Mouse (Mus musculus): ENCODE measurements around the gene Tnfrsf8.

- TF ChIP-seq CTCF (IDR thresholded peaks at IDR 0.05; ENCODE audit: extremely low read depth, insufficient read depth, insufficient read length, insufficient replicate concordance) = no peak
- TF ChIP-seq POLR2A (IDR thresholded peaks at IDR 0.05; ENCODE audit: low read depth, low read length) = no peak
Measured at GRCm38 (mm10) chr4:145271634-145272033, 43.3 kb downstream of the Tnfrsf8 start.
